Mouse (Mus musculus): ENCODE results near the gene Fmo1. TPM values are rescaled to one million over a fixed set of nuclear protein-coding genes. Genes with fewer than 3 reads are reported as not detected.

Gene Fmo1
- polyA plus RNA-seq, 1 experiment from 2014 or later: 82.5 TPM

DNA sequence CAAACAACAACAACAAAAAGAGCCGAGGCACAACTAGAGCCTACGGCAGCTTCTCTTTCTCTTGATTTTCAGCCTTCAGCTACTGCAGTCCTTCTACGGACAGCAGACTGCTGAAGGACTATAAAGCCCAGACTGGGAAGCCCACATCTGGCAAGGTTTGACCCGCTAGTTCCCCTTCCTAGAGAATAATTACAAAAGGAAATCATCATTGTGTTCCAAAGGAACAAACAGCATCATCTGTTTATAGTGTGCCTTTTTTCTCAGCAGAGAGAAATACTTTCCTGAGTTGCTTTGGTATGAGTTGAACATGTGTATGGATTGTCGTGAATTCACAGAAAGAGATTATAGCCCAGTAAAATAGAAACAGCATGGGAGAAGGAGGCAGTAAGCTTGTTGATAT lies 32.1 kb downstream of the Fmo1 start:
- H3K36me3 ChIP-seq (ENCODE audit: insufficient read depth, low read length): no peaks in the 10 kb centered on the region
- H3K9ac ChIP-seq (ENCODE audit: low read depth, low read length): no peak overlapping the region
- H3K4me2 ChIP-seq (ENCODE audit: low read length): no peak overlapping the region
- no peaks in the 10 kb centered on the region for H3K9me3 ChIP-seq (replicated peaks; ENCODE audit: low read length)
- H3K27me3 ChIP-seq (ENCODE audit: insufficient read depth, low read length): no peaks in the 10 kb centered on the region
- no peak overlapping the region for H3K4me3 ChIP-seq (replicated peaks; ENCODE audit: low read depth, low read length)
- no peaks in the 10 kb centered on the region for H3K4me1 ChIP-seq (replicated peaks; ENCODE audit: insufficient read depth, low read length)
- TF ChIP-seq CTCF (IDR thresholded peaks at IDR 0.05; ENCODE audit: low read depth): no peak
- ATAC-seq (replicated peaks; ENCODE audit: low FRiP score, low read depth) (no peak), DNase-seq (ENCODE audit: low spot score) (no peak)
- 78% methylated on average over 5 of the region's 5 CpGs for WGBS
- no peak overlapping the region for H3K27ac ChIP-seq

- H3K27ac ChIP-seq: no peak overlapping the region
- H3K4me3 ChIP-seq (replicated peaks; ENCODE audit: low read depth, low read length): no peak overlapping the region
- no peaks in the 10 kb centered on the region for H3K36me3 ChIP-seq (ENCODE audit: insufficient read depth, low read length)
- no peak for ATAC-seq (replicated peaks; ENCODE audit: low FRiP score, low read depth)
- H3K4me2 ChIP-seq (ENCODE audit: low read length): peak overlapping the region; percentile 2; the same call in 1 of the 2 replicates
- H3K9ac ChIP-seq (ENCODE audit: low read depth, low read length): no peak overlapping the region
- no peak for DNase-seq (ENCODE audit: low spot score)
- H3K9me3 ChIP-seq (replicated peaks; ENCODE audit: low read length): no peaks in the 10 kb centered on the region
- no peaks in the 10 kb centered on the region for H3K4me1 ChIP-seq (replicated peaks; ENCODE audit: insufficient read depth, low read length)
- WGBS: 50% methylated on average over 5 of the region's 5 CpGs
- TF ChIP-seq CTCF (IDR thresholded peaks at IDR 0.05; ENCODE audit: low read depth): no peak
- no peaks in the 10 kb centered on the region for H3K27me3 ChIP-seq (ENCODE audit: insufficient read depth, low read length)
These were observed 33.8 kb downstream of the Fmo1 start for GRCm38 (mm10) chr1:162832574-162832953.

DNA sequence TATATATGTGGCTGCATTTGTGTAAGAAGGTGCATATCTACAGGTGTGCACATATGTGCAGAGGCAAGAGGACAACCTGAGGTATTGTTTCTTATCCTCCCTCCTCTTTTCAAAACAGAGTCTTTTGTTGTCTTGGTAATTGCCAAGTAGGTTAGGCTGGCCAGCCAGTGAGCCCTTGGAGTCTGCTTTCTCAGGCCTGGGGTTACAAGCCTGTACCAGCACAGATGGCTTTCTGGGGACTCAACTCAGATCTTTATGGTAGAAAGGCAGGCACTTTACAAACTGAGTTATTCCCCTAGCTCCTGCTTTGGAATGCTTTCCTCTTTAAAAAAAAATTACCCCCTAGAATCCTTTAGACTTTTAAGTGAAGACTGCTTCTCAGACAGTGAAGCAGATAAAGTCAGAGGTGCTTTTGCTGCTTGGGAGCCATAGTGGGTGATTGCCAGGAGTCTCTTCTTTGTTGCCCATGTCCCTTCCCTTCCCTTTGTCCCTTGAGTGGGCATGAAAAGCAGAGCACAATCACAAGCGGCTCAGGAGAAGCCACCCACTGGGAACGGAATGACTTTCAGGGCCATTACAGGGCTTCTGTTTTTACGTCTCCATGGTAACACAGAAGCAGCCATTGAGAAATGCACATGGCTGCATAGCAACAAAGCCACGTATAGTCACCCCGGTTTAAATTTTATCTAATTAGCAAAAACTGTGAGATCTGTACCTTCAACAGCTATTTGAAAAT lies 34.4 kb downstream of the Fmo1 start:
- no peak for ATAC-seq (replicated peaks; ENCODE audit: low FRiP score, low read depth)
- Histone ChIP-seq H3K4me2 (ENCODE audit: low read length) (peak overlapping the region; percentile 2; the same call in 1 of the 2 replicates), H3K4me1 (replicated peaks; ENCODE audit: insufficient read depth, low read length) (no peaks in the 10 kb centered on the region), H3K36me3 (ENCODE audit: insufficient read depth, low read length) (no peaks in the 10 kb centered on the region), H3K27me3 (ENCODE audit: insufficient read depth, low read length) (no peaks in the 10 kb centered on the region), H3K27ac (no peak overlapping the region), H3K9ac (ENCODE audit: low read depth, low read length) (no peak overlapping the region), H3K4me3 (replicated peaks; ENCODE audit: low read depth, low read length) (no peak overlapping the region), H3K9me3 (replicated peaks; ENCODE audit: low read length) (no peaks in the 10 kb centered on the region)
- DNase-seq (ENCODE audit: low spot score): peak; percentile 31
- no peak for TF ChIP-seq CTCF (IDR thresholded peaks at IDR 0.05; ENCODE audit: low read depth)
- 9% methylated on average over 5 of the region's 5 CpGs for WGBS

DNA sequence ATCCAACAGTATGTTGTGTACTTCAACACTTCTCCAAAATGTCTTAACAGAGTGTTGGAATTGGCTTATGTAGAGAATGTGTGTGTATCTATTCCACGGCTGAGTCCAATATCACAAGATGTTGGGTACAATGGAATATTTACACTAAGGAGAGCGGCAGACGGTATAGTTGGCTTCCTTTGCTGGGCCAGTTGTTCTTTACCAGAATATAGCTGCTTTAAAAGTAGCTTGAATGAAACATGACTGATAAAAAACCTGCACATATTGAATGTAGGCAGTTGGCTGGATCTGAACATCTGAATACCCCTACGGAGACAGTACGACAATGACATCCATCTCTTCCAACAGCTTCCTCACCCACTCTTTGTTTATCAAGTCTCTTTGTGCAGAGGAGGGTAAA lies 47.1 kb downstream of the Fmo1 start:
- Histone ChIP-seq H3K4me2 (ENCODE audit: low read length) (no peak overlapping the region), H3K27ac (no peak overlapping the region), H3K4me1 (replicated peaks; ENCODE audit: insufficient read depth, low read length) (no peaks in the 10 kb centered on the region), H3K9ac (ENCODE audit: low read depth, low read length) (no peak overlapping the region), H3K4me3 (replicated peaks; ENCODE audit: low read depth, low read length) (no peak overlapping the region), H3K9me3 (replicated peaks; ENCODE audit: low read length) (no peaks in the 10 kb centered on the region), H3K27me3 (ENCODE audit: insufficient read depth, low read length) (no peaks in the 10 kb centered on the region), H3K36me3 (ENCODE audit: insufficient read depth, low read length) (no peaks in the 10 kb centered on the region)
- ATAC-seq (replicated peaks; ENCODE audit: low FRiP score, low read depth): no peak
- 95% methylated on average over 5 of the region's 5 CpGs for WGBS
- no peak for DNase-seq (ENCODE audit: low spot score)
- no peak for TF ChIP-seq CTCF (IDR thresholded peaks at IDR 0.05; ENCODE audit: low read depth)

DNA sequence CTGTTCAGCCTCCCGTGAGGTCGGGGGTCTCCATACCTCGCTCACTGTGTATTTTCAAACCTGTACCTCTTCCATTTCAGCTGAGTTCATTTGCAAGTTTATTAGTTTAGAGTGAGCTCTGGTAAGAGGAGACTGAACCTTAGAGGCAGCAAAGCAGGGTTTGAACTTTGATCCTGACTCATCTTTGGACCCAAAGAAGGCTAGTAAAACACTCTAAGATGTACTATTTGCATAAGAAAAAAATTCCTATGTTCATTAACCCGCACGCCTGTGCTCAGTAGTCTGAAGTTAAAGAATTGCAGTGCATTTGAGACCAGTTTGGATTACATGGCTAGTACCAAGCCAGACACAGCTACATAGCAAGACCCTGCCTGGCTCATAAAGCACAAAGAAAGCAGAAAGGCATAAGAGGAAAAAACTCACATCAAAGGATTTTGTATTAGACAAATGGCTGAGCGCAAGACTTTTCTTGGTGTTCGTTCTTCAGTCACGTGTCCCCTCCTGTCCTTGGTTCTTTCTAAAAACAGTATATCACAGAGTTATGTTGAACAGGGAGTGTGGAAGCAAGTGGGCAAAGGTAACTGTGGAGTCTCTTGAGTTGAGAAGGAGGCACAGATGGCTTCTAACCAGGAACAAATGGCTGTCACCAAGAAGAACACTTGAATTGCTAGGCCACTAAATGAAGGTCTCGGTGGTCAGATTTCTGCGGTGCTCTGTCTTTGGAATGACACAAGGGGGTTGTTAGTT lies 50.9 kb downstream of the Fmo1 start:
- WGBS: 50% methylated on average over 10 of the region's 10 CpGs
- peak; percentile 27 for DNase-seq (ENCODE audit: low spot score)

GRCm38 (mm10) chr1:162814932-162815331 lies 51.5 kb downstream of the Fmo1 start:
- Histone ChIP-seq H3K9ac (ENCODE audit: low read depth, low read length) (no peak overlapping the region), H3K27ac (peak overlapping the region; percentile 74), H3K27me3 (ENCODE audit: insufficient read depth, low read length) (no peaks in the 10 kb centered on the region), H3K4me1 (replicated peaks; ENCODE audit: insufficient read depth, low read length) (no peaks in the 10 kb centered on the region), H3K4me2 (ENCODE audit: low read length) (no peak overlapping the region), H3K4me3 (replicated peaks; ENCODE audit: low read depth, low read length) (no peak overlapping the region), H3K36me3 (ENCODE audit: insufficient read depth, low read length) (no peaks in the 10 kb centered on the region), H3K9me3 (replicated peaks; ENCODE audit: low read length) (no peaks in the 10 kb centered on the region)
- ATAC-seq (replicated peaks; ENCODE audit: low FRiP score, low read depth): peak; percentile 84
- no peak for TF ChIP-seq CTCF (IDR thresholded peaks at IDR 0.05; ENCODE audit: low read depth)
- WGBS: 44% methylated on average over 4 of the region's 4 CpGs
- no peak for DNase-seq (ENCODE audit: low spot score)

More for the DNA sequence above, 50.9 kb downstream of the Fmo1 start:
- no peak overlapping the region for H3K4me3 ChIP-seq (replicated peaks; ENCODE audit: low read depth, low read length)
- no peak overlapping the region for H3K9ac ChIP-seq (ENCODE audit: low read depth, low read length)
- H3K27me3 ChIP-seq (ENCODE audit: insufficient read depth, low read length): no peaks in the 10 kb centered on the region
- no peaks in the 10 kb centered on the region for H3K9me3 ChIP-seq (replicated peaks; ENCODE audit: low read length)
- no peaks in the 10 kb centered on the region for H3K36me3 ChIP-seq (ENCODE audit: insufficient read depth, low read length)
- H3K27ac ChIP-seq: peak overlapping the region; percentile 74
- ATAC-seq (replicated peaks; ENCODE audit: low FRiP score, low read depth): peak; percentile 85
- no peak overlapping the region for H3K4me2 ChIP-seq (ENCODE audit: low read length)
- no peaks in the 10 kb centered on the region for H3K4me1 ChIP-seq (replicated peaks; ENCODE audit: insufficient read depth, low read length)
- TF ChIP-seq CTCF (IDR thresholded peaks at IDR 0.05; ENCODE audit: low read depth): no peak
